In the genomic region with DNA sequence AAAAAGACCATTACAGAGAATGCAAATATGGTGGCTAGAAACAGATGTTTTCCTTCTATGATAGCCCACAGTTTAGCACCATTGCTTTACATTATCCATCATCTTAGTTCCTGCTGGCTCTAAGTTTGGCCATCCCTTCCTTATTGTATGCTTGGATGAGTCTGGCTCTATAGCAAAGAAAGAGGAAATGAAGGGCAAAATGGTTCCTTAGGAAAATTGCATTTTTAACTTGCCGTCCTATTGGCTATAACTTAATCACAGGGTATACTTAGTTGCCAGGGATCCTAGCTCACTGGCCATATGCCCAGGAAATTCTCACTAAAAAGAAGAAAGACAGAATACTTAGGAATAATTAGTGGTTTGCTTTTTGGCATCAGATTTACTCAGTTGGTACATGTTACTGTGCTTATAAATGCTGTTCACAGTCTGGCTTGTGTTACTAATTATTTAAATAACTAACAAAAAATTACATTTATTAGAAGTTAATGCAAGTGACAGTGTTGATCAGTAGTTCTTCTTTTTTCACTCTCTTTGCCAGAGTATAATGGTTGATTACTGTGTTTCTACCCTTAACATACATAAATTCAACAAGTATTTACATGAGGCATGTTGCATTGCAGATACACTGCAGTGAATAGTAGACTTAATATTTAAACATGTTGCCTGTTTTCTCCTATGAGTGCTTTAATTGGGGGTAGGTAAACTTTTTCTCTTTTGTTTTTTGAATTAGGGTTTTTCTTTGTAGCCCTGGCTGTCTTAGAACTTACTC, we compare ENCODE assay signal across 16 mouse cellular contexts. TPM values are rescaled to one million over a fixed set of nuclear protein-coding genes. Genes with fewer than 3 reads are reported as not detected.
A peak's percentile ranks its signal among the peaks of the same experiment; 100 is the strongest.
DNase-seq lines count a peak whose midpoint lies in the region; ATAC-seq and TF ChIP-seq lines count a peak whose summit lies in the region.
"Had no signal": no experiment of that assay in that cellular context is flagged by ENCODE, and none has a peak within 500 bp of the region (broad histone marks: within the 10 kb centered on the region; RNA-seq: fewer than 3 reads in every experiment).

No protein-coding gene starts in this region.

- no peak overlapping the region for H3K4me2 ChIP-seq in forebrain, embryonic 12.5 days
- H3K4me2 ChIP-seq: embryonic facial prominence, embryonic 13.5 days; heart, embryonic 15.5 days; liver, embryonic 13.5 days had no signal

- DNase-seq in forebrain, embryonic 10.5 days (ENCODE audit: extremely low spot score, low spot score) = no peak
- peak; percentile 27 for DNase-seq in lung, postnatal 10 days
- no peak for DNase-seq in lung, adult 18-20 months
- DNase-seq in brain, embryonic 14.5 days (ENCODE audit: low read depth) = peak; percentile 96
- DNase-seq in layer of hippocampus, adult 9-11 months = peak; percentile 43
- no peak for DNase-seq in adrenal gland, postnatal 10 days
- no peak for DNase-seq in heart, postnatal 14 days
- DNase-seq: adrenal gland, postnatal 25 days; cerebellum, adult 9-11 months; gastrocnemius, postnatal 10 days; liver, embryonic 13.5 days had no signal

- no peak overlapping the region for H3K27ac ChIP-seq in forebrain, embryonic 12.5 days
- H3K27ac ChIP-seq in forebrain, embryonic 10.5 days = no peak overlapping the region
- H3K27ac ChIP-seq: embryonic facial prominence, embryonic 13.5 days; heart, embryonic 15.5 days; liver, embryonic 13.5 days had no signal

- H3K36me3 ChIP-seq in forebrain, embryonic 12.5 days (replicated peaks) = no peaks in the 10 kb centered on the region
- H3K36me3 ChIP-seq in forebrain, embryonic 10.5 days (replicated peaks) = peaks cover 24% of the 10 kb centered on the region
- H3K36me3 ChIP-seq: heart, embryonic 15.5 days had no signal

- H3K4me1 ChIP-seq in forebrain, embryonic 12.5 days = 0 out of 2 replicates have a peak, but pooled peaks cover 3% of the 10 kb centered on the region
- no peaks in the 10 kb centered on the region for H3K4me1 ChIP-seq in forebrain, embryonic 10.5 days
- H3K4me1 ChIP-seq: embryonic facial prominence, embryonic 13.5 days; heart, embryonic 15.5 days had no signal

- no peaks in the 10 kb centered on the region for H3K9me3 ChIP-seq in forebrain, embryonic 12.5 days
- no peaks in the 10 kb centered on the region for H3K9me3 ChIP-seq in forebrain, embryonic 10.5 days
- H3K9me3 ChIP-seq: heart, embryonic 15.5 days; liver, embryonic 13.5 days had no signal

- H3K4me3 ChIP-seq in forebrain, embryonic 12.5 days (replicated peaks) = no peak overlapping the region
- no peak overlapping the region for H3K4me3 ChIP-seq in forebrain, embryonic 10.5 days
- H3K4me3 ChIP-seq: embryonic facial prominence, embryonic 13.5 days; heart, embryonic 15.5 days; liver, embryonic 13.5 days had no signal

- H3K27me3 ChIP-seq in forebrain, embryonic 12.5 days = no peaks in the 10 kb centered on the region
- H3K27me3 ChIP-seq in forebrain, embryonic 10.5 days (ENCODE audit: poor library complexity, severe bottlenecking) = no peaks in the 10 kb centered on the region
- H3K27me3 ChIP-seq: embryonic facial prominence, embryonic 13.5 days; heart, embryonic 15.5 days; liver, embryonic 13.5 days; Patski had no signal

- intact Hi-C loops in heart, postnatal 14 days (cut with DNase I) = no loop called here

- 68% methylated on average over 1 of the region's 1 CpGs for WGBS in forebrain, embryonic 12.5 days
- WGBS in forebrain, embryonic 10.5 days = 91% methylated on average over 1 of the region's 1 CpGs

- TF ChIP-seq CTCF in brain, embryonic 14.5 days (IDR thresholded peaks at IDR 0.05; ENCODE audit: borderline replicate concordance, extremely low read depth, insufficient read depth, insufficient read length) = no peak

- no peak for TF ChIP-seq POLR2A in brain, embryonic 14.5 days (IDR thresholded peaks at IDR 0.05; ENCODE audit: borderline replicate concordance, extremely low read depth, insufficient read depth, insufficient read length, poor library complexity, severe bottlenecking)

- no peak overlapping the region for H3K9ac ChIP-seq in forebrain, embryonic 12.5 days
- H3K9ac ChIP-seq: embryonic facial prominence, embryonic 13.5 days; heart, embryonic 15.5 days; liver, embryonic 13.5 days had no signal

- ATAC-seq in forebrain, embryonic 12.5 days (ENCODE audit: low FRiP score) = peak; percentile 39; the same call in 1 of the 2 replicates
- ATAC-seq: intestine, embryonic 16.5 days; Patski had no signal

RNA-seq across cellular contexts. Expression of a gene that starts 22.9 kb away (rescaled TPM):
- polyA plus RNA-seq in forebrain, embryonic 12.5 days (2016; fragmentation: Nextera tagmentation; extraction: Ambion mirVana) = 49.9 and 52.9 TPM in 2 replicates
- 32.6 and 33.4 TPM in 2 replicates for polyA plus RNA-seq in forebrain, embryonic 10.5 days (2016; fragmentation: Nextera tagmentation; extraction: Ambion mirVana)
- 21.2 and 25.6 TPM in 2 replicates for polyA plus RNA-seq in brain, embryonic 14.5 days (2012; rRNA removed)
- 10 to 100 TPM; 16.4 to 19.4 TPM for total RNA-seq in adrenal gland, postnatal 10 days (2021)
- total RNA-seq in heart, postnatal 14 days (2021) = 10 to 100 TPM; 10.1 to 11.2 TPM

RNA-seq across cellular contexts. Expression of a gene that starts 31.1 kb away (rescaled TPM):
- 23.2 and 25.2 TPM in 2 replicates for polyA plus RNA-seq in forebrain, embryonic 12.5 days (2016; fragmentation: Nextera tagmentation; extraction: Ambion mirVana)
- 11.6 and 14.1 TPM in 2 replicates for polyA plus RNA-seq in forebrain, embryonic 10.5 days (2016; fragmentation: Nextera tagmentation; extraction: Ambion mirVana)
- polyA plus RNA-seq in brain, embryonic 14.5 days (2012; rRNA removed) = 17.1 and 22.2 TPM in 2 replicates
- total RNA-seq in adrenal gland, postnatal 10 days (2021) = 10 to 100 TPM; 16.0 to 17.7 TPM
- total RNA-seq in heart, postnatal 14 days (2021) = 1 to 10 TPM; 9.8 to 9.9 TPM

Comparison
In these comparisons a context has a peak if more than half of its experiments do, and no peak if none do; other contexts are left out.
1. DNase-seq: peak in lung, postnatal 10 days (single experiment), brain, embryonic 14.5 days (single experiment) and layer of hippocampus, adult 9-11 months (single experiment); none in forebrain, embryonic 10.5 days (single experiment), lung, adult 18-20 months (0 of 2), adrenal gland, postnatal 10 days (single experiment) and heart, postnatal 14 days (0 of 2).